Mouse (Mus musculus) kidney, embryonic 16.5 days (tissue): ENCODE measurements around the gene Dtnbp1. TPM values are rescaled to one million over a fixed set of nuclear protein-coding genes. Genes with fewer than 3 reads are reported as not detected.

ENCODE experiments used
- ATAC-seq: fragments of 200-750 bp; cut with Nextera tagmentation; 2 replicates; pipeline ENCODE4 v1.8.0; 2017; ENCODE audit warnings: moderate TSS enrichment; ENCODE audit not compliant: low FRiP score, low TSS enrichment
- H3K27ac ChIP-seq: fragments of 300-500 bp; sonication (generic); 2 replicates; pipeline ENCODE4 v1.5.1; 2014; ENCODE audit warnings: low read length
- H3K27me3 ChIP-seq: fragments of 300-500 bp; sonication (generic); 2 replicates; pipeline ENCODE4 v1.6.1; 2014; ENCODE audit warnings: low read length, control low read depth, mixed read lengths; ENCODE audit not compliant: insufficient read depth
- H3K36me3 ChIP-seq: fragments of 300-500 bp; sonication (generic); 2 replicates; pipeline ENCODE4 v1.6.1; 2014; ENCODE audit warnings: low read length, control low read depth, mixed read lengths; ENCODE audit not compliant: insufficient read depth
- H3K4me1 ChIP-seq: fragments of 300-500 bp; sonication (generic); 2 replicates; pipeline ENCODE4 v1.6.1; 2014; ENCODE audit warnings: low read length, control low read depth, mixed read lengths; ENCODE audit not compliant: insufficient read depth
- H3K4me2 ChIP-seq: fragments of 300-500 bp; sonication (generic); replicated peaks from 2 replicates; pipeline ENCODE4 v1.6.1; 2014; ENCODE audit warnings: low read depth, low read length
- H3K4me3 ChIP-seq: fragments of 300-500 bp; sonication (generic); 2 replicates; pipeline ENCODE4 v1.5.1; 2014; ENCODE audit warnings: mild to moderate bottlenecking, low read length
- H3K9ac ChIP-seq: fragments of 300-500 bp; sonication (generic); replicated peaks from 2 replicates; pipeline ENCODE4 v1.6.1; 2014; ENCODE audit warnings: low read length
- H3K9me3 ChIP-seq: fragments of 300-500 bp; sonication (generic); 2 replicates; pipeline ENCODE4 v1.6.1; 2016; ENCODE audit warnings: low read length, control low read depth
- WGBS: fragments of 180-500 bp; shearing (Covaris S2); extraction: QIAGEN DNeasy Blood & Tissue Kit; methylation state at CpG from one replicate; pipeline ENCODE4 v1.1.7; 2014; 5-methylcytosine and 5-hydroxymethylcytosine counted together
- polyA plus RNA-seq: library from polyadenylated mRNA; unstranded; fragments of >200 nt; fragmentation: Nextera tagmentation; extraction: Ambion mirVana; gene quantifications from 2 replicates; pipeline ENCODE4 v1.2.1, GENCODE M21; 2015

Dtnbp1 gene
- polyA plus RNA-seq, 1 experiment from 2014 or later, result 81.8 TPM

DNA sequence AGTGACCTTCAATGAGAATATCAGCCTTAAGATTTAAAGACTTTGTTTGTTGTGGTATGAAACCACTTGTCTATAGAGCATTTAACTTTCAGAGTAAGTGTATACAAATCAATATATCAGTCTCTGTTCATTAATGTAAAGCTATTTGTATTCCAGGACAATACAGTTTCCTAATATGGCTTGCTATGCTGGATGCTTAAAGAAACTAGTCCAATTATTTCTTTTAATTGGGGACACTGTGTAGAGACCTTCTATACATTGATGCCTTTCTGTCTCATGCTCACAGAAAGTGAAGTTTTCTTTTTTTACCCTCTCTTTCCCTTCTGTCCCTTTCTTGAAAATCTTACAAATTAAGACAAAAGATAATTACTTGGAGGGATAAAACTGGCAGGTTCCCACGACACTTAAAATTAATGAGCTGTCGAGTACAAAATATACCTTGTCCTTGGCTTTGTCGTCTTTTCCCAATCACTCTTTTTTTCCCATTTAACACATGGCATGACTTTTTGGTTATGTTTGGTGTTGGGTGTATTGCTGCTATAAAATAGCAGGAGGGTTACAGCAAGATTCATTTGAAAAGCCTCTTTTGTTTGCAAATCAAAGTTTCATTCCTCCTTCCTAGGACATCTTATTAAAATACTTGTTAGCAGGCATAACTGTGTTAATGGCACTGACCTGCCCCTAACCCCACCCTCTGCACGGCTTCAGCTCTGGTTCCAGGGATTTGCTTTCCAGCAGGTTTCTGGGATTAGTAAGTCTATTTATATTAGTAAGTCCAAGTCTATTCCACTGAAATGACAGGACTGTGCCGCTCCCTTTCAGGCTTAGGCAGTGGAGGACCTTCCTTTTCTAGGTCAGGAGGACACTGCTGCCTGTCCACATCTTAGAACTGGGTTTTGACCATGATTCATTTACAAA lies 109.9 kb downstream of the Dtnbp1 start:
- Histone ChIP-seq H3K4me1 (no peaks in the 10 kb centered on the region), H3K27me3 (no peaks in the 10 kb centered on the region), H3K27ac (no peak overlapping the region), H3K36me3 (peaks cover 12% of the 10 kb centered on the region), H3K9me3 (no peaks in the 10 kb centered on the region), H3K4me3 (no peak overlapping the region), H3K4me2 (no peak overlapping the region), H3K9ac (no peak overlapping the region)
- ATAC-seq, result no peak
- WGBS, result 46% methylated on average over 5 of the region's 5 CpGs

DNA sequence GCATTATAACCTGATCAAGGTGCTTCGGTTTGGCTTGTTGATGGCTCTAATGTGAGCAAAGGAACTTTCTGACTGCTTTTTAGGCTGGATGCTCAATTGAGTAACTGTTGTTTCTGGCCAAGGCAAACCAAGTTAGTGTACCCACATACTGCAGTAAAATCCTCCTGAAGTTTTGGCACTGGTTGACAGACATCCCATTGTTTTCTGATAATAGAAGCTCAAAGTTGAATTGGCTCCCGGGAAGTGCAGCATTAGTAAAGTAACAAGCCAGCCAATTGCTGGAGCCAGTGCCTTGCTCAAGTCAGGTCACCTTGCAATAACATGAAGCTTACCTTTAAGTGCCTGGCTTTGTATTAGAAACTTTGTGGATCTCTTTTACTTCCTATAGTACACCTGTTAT lies 111.3 kb downstream of the Dtnbp1 start:
- Histone ChIP-seq H3K4me3 (no peak overlapping the region), H3K4me1 (no peaks in the 10 kb centered on the region), H3K4me2 (no peak overlapping the region), H3K9ac (no peak overlapping the region), H3K36me3 (0 out of 2 replicates have a peak, but pooled peaks cover 3% of the 10 kb centered on the region), H3K9me3 (no peaks in the 10 kb centered on the region), H3K27ac (no peak overlapping the region), H3K27me3 (no peaks in the 10 kb centered on the region)
- 83% methylated on average over 2 of the region's 2 CpGs for WGBS
- no peak for ATAC-seq

DNA sequence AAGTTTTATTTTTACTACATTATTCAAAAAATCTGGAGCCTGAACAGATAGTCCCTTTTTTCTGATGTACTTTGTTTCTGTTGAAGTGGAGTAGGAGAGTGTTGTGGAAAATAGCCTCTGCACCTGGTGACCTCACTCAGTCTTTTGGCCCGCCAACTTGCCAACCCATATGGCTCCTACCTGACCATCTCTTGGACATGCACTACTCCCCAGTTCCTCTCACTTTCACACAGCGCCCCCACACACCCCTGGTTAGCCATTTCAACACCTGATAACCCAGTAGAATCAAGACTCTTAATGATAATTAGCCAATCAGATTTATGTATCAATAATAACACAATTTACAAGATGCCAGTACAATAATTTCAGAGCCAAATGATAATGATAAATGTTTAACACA lies 115.7 kb downstream of the Dtnbp1 start:
- ATAC-seq, result no peak
- H3K9ac ChIP-seq, result no peak overlapping the region
- 91% methylated on average over 2 of the region's 2 CpGs for WGBS

DNA sequence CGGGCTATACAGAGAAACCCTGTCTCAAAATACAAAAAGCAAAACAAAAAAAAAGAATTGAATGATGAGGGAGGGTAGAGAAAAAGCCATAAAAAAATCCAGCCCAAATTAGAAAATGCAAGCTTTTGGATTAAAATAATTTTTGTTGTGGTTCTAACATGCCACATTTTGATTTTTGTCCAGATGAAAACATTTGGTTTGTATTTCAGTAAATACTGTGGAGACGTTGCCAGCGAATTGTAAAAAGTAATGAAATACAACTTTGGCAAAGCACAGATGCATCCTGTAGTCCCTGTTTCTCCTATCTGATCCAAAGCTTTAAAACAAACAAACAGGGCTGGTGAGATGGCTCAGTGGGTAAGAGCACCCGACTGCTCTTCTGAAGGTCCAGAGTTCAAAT lies 120.9 kb downstream of the Dtnbp1 start:
- ATAC-seq, result no peak
- Histone ChIP-seq H3K4me3 (no peak overlapping the region), H3K27me3 (no peaks in the 10 kb centered on the region), H3K9me3 (no peaks in the 10 kb centered on the region), H3K36me3 (0 out of 2 replicates have a peak, but pooled peaks cover 11% of the 10 kb centered on the region), H3K4me2 (no peak overlapping the region), H3K9ac (no peak overlapping the region), H3K4me1 (no peaks in the 10 kb centered on the region; the same call in 1 of the 2 replicates), H3K27ac (no peak overlapping the region)
- WGBS, result 82% methylated on average over 4 of the region's 4 CpGs

More for the DNA sequence above, 115.7 kb downstream of the Dtnbp1 start:
- Histone ChIP-seq H3K27ac (no peak overlapping the region), H3K36me3 (0 out of 2 replicates have a peak, but pooled peaks cover 9% of the 10 kb centered on the region), H3K4me3 (no peak overlapping the region), H3K27me3 (no peaks in the 10 kb centered on the region), H3K4me2 (no peak overlapping the region), H3K4me1 (no peaks in the 10 kb centered on the region), H3K9me3 (no peaks in the 10 kb centered on the region)

DNA sequence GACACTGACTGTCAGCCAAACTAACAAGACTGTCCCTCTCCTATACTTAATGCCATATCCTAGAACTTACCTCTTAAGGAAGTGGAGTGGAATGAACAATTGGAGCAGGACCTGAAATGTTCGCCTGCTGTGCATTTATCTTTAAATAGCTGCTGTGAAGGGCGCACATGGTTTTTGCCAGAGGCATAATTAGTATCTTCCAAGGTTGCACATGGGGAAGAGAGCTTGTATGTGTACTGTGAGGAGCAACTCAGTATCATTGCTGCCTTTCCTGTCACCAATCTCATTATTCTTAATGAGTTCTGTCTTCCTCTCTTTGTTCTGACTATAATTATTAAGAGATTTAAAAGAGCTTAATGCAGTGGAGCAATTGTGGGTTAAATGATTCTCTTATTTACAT lies 125.1 kb downstream of the Dtnbp1 start:
- no peak for ATAC-seq
- H3K9me3 ChIP-seq, result no peaks in the 10 kb centered on the region
- no peak overlapping the region for H3K27ac ChIP-seq
- H3K9ac ChIP-seq, result no peak overlapping the region
- H3K36me3 ChIP-seq, result peaks cover 13% of the 10 kb centered on the region; the same call in 1 of the 2 replicates
- no peaks in the 10 kb centered on the region for H3K27me3 ChIP-seq
- WGBS, result 92% methylated on average over 2 of the region's 2 CpGs
- H3K4me1 ChIP-seq, result no peaks in the 10 kb centered on the region; the same call in 1 of the 2 replicates
- no peak overlapping the region for H3K4me2 ChIP-seq
- H3K4me3 ChIP-seq, result no peak overlapping the region

Other genes starting within 250 kb of the Dtnbp1 start
- not detected in 2 replicates for gene Gm9817, start 76.5 kb upstream of the Dtnbp1 start, polyA plus RNA-seq